Mouse (Mus musculus): ENCODE measurements at regions not wholly inside any gene's neighbourhood (a gene's known extent, or its start where the extent isn't known, plus 50 kb on each side); places are given as distances from the start of the nearest gene placed in this dataset.

GRCm38 (mm10) chr12:97921349-97922264 is 337.7 kb downstream of the Galc start:
- no peak for DNase-seq (ENCODE audit: low spot score)

GRCm38 (mm10) chr12:97918416-97918815 is 340.8 kb downstream of the Galc start:
- DNase-seq (ENCODE audit: low spot score) = no peak

- DNase-seq (ENCODE audit: low spot score) = no peak
Measured at GRCm38 (mm10) chr12:97915026-97915425, 344.2 kb downstream of the Galc start.

DNA sequence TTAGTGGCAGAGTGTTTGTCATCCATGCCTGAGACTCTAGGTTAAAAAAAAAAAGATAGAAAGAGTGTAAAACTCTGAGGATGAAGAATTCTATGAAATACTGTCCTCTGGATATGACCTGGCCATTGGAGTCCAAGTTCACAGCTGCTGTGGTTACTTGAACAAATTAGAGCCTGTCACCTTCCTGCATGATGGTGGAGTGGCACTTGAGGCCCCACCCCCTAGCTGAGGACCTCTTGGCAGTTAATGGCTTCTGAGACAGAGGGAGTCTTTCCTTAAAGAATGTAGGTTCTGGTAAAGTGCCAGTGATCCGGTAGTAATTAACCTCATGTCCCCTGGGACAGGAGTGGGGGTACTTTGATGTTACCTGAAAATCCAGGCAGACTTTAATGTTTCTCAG is 346.5 kb downstream of the Galc start:
- no peak for DNase-seq (ENCODE audit: low spot score)

DNA sequence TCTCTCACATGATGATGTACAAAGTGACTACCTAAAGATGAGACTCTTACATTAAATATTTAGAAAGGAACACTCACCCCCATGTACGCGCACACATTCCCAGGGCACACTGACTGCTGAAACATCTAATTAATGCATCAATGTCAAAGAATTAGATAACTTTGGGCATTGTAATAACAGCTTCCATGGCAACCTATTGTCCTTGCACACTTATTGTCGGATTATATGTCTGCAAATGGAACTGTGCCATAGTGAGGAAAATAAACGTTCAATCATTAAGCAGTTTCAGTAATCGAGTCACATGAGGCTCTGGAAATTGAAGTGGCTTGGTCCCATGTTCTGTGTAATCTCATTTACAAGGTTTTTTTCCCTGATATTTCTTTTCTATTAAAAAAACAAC is 360.0 kb downstream of the Galc start:
- no peak for DNase-seq (ENCODE audit: low spot score)

DNA sequence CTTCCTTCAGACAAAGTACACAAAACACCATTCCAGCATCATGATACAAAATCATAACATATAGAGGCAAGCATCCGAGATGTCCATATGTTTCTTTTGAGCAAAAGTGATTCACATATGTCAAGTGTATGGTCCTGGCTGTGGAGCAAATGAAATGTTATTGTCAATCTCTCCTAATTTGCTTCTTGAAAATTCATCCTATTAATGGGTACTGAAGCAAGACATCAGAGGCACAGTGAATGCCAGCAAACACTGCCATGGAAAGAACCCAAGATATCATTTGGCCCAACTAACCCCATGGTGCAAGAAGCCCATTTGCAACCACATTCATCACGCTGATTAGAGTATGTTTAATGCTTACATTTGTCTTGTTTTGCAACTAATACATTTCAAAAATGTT is 361.1 kb downstream of the Galc start:
- no peak for DNase-seq (ENCODE audit: low spot score)

- no peak for DNase-seq (ENCODE audit: low spot score)
Measured at GRCm38 (mm10) chr12:97895981-97896380, 363.3 kb downstream of the Galc start.

DNA sequence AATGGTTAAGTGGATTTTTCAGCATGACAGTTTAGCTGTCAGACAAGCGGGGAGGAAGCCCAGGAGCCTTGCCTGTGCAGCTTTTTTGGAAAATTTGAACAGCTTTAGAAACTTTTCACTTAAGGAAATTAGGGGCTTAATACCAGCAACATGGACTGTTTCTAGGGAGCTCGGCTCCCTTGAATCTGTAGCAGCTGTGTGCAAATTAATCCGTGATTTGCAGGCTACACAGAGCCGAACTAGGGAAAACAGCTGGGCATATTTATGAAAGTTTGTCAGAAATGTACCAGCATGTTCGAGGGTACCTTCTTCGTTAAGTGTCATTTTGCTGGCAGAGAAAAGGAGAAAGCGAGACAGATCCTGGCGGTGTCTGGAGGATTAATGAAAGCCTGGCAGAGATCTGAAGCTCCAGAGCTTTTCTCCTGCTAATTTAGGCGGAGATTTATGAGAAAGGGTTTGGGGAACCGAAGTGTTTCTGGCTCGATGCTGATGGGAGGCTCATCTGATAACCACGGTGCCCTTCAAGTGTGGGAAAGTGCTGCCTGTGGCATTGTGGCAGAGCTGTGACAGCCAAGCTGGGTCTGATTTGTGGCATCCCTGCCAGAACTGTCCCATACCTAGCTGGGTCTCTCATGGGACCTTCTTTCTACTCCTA is 370.3 kb downstream of the Galc start:
- DNase-seq (ENCODE audit: low spot score) = no peak

- DNase-seq (ENCODE audit: low spot score) = no peak
Measured at GRCm38 (mm10) chr12:97888291-97888800, 370.9 kb downstream of the Galc start.

DNA sequence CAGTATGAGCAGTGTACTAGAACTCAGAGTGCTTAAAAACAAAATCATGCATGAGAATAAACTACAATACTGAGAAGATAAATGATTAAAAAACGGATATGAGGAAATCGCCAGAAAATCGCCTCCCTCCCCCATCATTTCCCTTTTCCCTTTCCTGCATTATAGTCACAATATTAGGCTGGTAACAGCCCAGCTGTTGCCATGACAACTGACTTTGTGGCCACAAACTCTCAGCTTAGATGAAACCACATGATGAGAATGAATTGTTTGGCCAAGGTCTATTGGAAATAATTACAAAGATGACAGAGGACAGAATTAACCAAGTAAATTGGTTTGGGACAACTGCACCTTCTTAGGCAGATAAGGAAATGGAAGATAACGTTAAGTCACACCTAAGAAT is 376.8 kb downstream of the Galc start:
- DNase-seq (ENCODE audit: low spot score) = no peak

GRCm38 (mm10) chr12:97872391-97872790 is 386.9 kb downstream of the Galc start:
- DNase-seq (ENCODE audit: low spot score) = peak; percentile 36

- DNase-seq (ENCODE audit: low spot score) = no peak
Measured at GRCm38 (mm10) chr12:97862921-97863320, 396.3 kb downstream of the Galc start.

- DNase-seq (ENCODE audit: low spot score) = no peak
Measured at GRCm38 (mm10) chr12:97836202-97836908, 422.9 kb downstream of the Galc start.

DNA sequence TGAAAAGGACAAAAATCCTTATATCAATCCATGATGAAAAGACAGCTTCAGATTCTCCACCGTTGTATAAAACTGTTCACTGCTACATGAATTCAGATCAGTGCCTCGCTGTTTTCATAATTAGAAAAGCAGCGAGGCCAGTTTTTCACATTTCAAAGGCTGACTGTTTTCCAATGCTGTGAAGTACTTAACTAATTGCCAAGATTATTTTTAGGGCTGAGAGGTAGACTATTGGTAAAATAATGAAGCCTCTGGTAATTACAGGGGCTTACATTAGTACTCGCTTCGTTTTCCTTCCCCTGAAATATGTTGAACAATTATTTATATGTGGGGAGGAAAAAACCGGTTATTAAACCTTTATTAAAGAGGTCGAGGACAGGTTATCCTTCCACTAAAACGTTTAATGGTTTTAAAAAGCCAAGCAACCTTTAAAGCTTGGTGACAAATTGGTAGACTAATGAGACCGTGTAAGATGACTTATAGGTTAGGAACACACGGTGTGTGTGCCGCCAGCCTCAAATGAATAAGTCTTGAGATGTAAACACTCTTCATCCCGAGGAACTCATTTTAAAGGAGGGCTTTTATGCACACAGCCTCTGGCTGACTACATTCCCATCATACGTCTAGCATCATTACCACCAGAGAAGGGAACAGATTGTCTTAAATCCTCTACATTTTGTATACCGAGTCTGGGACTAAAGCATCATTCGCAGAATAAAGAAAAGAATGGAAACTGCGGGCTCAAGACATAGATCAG is 465.7 kb downstream of the Galc start:
- no peak for DNase-seq (ENCODE audit: low spot score)

GRCm38 (mm10) chr12:97783476-97783875 is 475.8 kb downstream of the Galc start:
- no peak for DNase-seq (ENCODE audit: low spot score)

DNA sequence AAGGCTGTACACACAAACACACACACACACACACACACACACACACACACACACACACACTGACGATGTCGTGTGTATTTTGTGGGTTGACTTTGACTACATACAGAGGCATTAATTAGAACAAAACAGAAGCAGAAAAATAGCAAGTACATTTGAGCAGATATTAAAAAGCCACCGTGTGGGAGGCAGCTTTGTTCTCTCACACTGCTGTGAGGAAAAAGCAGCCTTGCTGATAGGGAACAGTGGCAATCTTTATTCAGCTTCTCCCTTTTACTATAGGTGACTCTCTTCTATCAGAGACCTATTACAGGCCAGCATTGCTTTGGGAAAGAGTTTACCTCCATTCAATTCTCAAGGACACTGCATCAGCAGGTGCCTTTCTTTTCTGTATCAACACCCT is 500.1 kb downstream of the Galc start:
- DNase-seq (ENCODE audit: low spot score) = no peak

- no peak for DNase-seq (ENCODE audit: low spot score)
Measured at GRCm38 (mm10) chr12:97758624-97759023, 500.6 kb downstream of the Galc start.

- no peak for DNase-seq (ENCODE audit: low spot score)
Measured at GRCm38 (mm10) chr12:97750166-97750565, 509.1 kb downstream of the Galc start.

DNA sequence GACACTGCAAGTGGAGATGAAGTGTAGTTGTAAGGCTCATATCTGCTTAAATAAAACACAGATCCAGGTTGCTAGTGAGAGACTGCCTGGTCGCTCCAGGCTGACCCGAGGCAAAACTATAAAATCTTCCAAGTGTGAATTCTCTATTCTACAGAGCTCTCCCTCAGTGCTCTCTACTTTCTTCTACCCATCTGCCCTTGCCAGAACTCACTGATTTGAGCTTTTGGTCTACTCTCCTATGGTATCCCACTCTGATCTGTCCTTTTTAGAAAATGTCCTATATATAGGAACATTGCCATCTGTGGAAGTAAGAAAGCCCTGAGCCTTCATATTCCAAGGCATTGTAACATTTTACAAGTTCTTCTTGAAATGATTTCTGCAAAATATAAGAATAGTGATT is 518.3 kb downstream of the Galc start:
- no peak for DNase-seq (ENCODE audit: low spot score)

- no peak for DNase-seq (ENCODE audit: low spot score)
Measured at GRCm38 (mm10) chr12:97732078-97732580, 527.1 kb downstream of the Galc start.

GRCm38 (mm10) chr12:97720554-97720953 is 538.7 kb downstream of the Galc start:
- DNase-seq (ENCODE audit: low spot score) = no peak

GRCm38 (mm10) chr12:97717812-97718211 is 541.4 kb downstream of the Galc start:
- no peak for DNase-seq (ENCODE audit: low spot score)

All from c-Kit-positive CD71-positive TER-119-positive erythroid progenitor cells, embryonic 14.5 days (primary cell).